Mouse (Mus musculus) cortical plate, adult 2 months (tissue): Measurements from ENCODE around the gene Phtf2.

Experiments used
- CTCF ChIP-seq: fragments of 200-500 bp; IDR thresholded peaks from 2 replicates; pipeline ENCODE4 v1.5.1; 2011; ENCODE audit warnings: mild to moderate bottlenecking, control low read depth, low read length; ENCODE audit not compliant: insufficient read depth; ENCODE audit errors: extremely low read depth
- POLR2A ChIP-seq: fragments of 200-500 bp; IDR thresholded peaks from 2 replicates; pipeline ENCODE4 v1.6.1; 2011; ENCODE audit warnings: mild to moderate bottlenecking, low read length, control low read depth; ENCODE audit not compliant: insufficient read depth; ENCODE audit errors: extremely low read depth

- no peak for TF ChIP-seq POLR2A
- TF ChIP-seq CTCF: no peak
These were observed 161.6 kb downstream of the Phtf2 start for GRCm38 (mm10) chr5:20720201-20720900.
